Mouse (Mus musculus): ENCODE measurements at regions not wholly inside any gene's neighbourhood (a gene's known extent, or its start where the extent isn't known, plus 50 kb on each side); places are given as distances from the start of the nearest gene placed in this dataset.

GRCm38 (mm10) chr10:111071805-111072553 lies 62.0 kb upstream of the Zdhhc17 start:
- no peaks in the 10 kb centered on the region for H3K36me3 ChIP-seq (ENCODE audit: control insufficient read depth, insufficient read depth)
- H3K9me3 ChIP-seq (replicated peaks; ENCODE audit: control insufficient read depth, low read length) = no peaks in the 10 kb centered on the region
- H3K4me2 ChIP-seq (ENCODE audit: low read depth, low read length) = no peak overlapping the region
- no peak overlapping the region for H3K4me3 ChIP-seq (ENCODE audit: low read length)
- no peak overlapping the region for H3K9ac ChIP-seq (ENCODE audit: low read length)
- H3K27me3 ChIP-seq (ENCODE audit: control insufficient read depth, insufficient read depth, low read length) = no peaks in the 10 kb centered on the region
- no peak for ATAC-seq (replicated peaks; ENCODE audit: extremely low read depth, insufficient read depth, low FRiP score)
- 27% methylated on average over 8 of the region's 11 CpGs for WGBS
- no peak overlapping the region for H3K27ac ChIP-seq (ENCODE audit: low read length)
- H3K4me1 ChIP-seq (ENCODE audit: control insufficient read depth, insufficient read depth, low read length) = peaks cover 5% of the 10 kb centered on the region

GRCm38 (mm10) chr10:111066146-111066545 lies 56.2 kb upstream of the Zdhhc17 start:
- no peaks in the 10 kb centered on the region for H3K27me3 ChIP-seq (ENCODE audit: control insufficient read depth, insufficient read depth, low read length)
- H3K4me3 ChIP-seq (ENCODE audit: low read length) = no peak overlapping the region
- H3K4me1 ChIP-seq (ENCODE audit: control insufficient read depth, insufficient read depth, low read length) = peaks cover 7% of the 10 kb centered on the region; the same call in 1 of the 2 replicates
- no peaks in the 10 kb centered on the region for H3K36me3 ChIP-seq (ENCODE audit: control insufficient read depth, insufficient read depth)
- H3K27ac ChIP-seq (ENCODE audit: low read length) = no peak overlapping the region
- H3K4me2 ChIP-seq (ENCODE audit: low read depth, low read length) = no peak overlapping the region
- H3K9ac ChIP-seq (ENCODE audit: low read length) = no peak overlapping the region
- no peak for ATAC-seq (replicated peaks; ENCODE audit: extremely low read depth, insufficient read depth, low FRiP score)
- no peaks in the 10 kb centered on the region for H3K9me3 ChIP-seq (replicated peaks; ENCODE audit: control insufficient read depth, low read length)
- WGBS = 75% methylated on average over 11 of the region's 11 CpGs

GRCm38 (mm10) chr10:111060626-111061025 lies 50.7 kb upstream of the Zdhhc17 start:
- H3K27me3 ChIP-seq (ENCODE audit: control insufficient read depth, insufficient read depth, low read length) = no peaks in the 10 kb centered on the region
- H3K9me3 ChIP-seq (replicated peaks; ENCODE audit: control insufficient read depth, low read length) = no peaks in the 10 kb centered on the region
- H3K4me2 ChIP-seq (ENCODE audit: low read depth, low read length) = no peak overlapping the region
- H3K4me1 ChIP-seq (ENCODE audit: control insufficient read depth, insufficient read depth, low read length) = peaks cover 7% of the 10 kb centered on the region; the same call in 1 of the 2 replicates
- WGBS = 67% methylated on average over 8 of the region's 8 CpGs
- no peak overlapping the region for H3K27ac ChIP-seq (ENCODE audit: low read length)
- no peak overlapping the region for H3K9ac ChIP-seq (ENCODE audit: low read length)
- no peak for ATAC-seq (replicated peaks; ENCODE audit: extremely low read depth, insufficient read depth, low FRiP score)
- H3K4me3 ChIP-seq (ENCODE audit: low read length) = no peak overlapping the region
- no peaks in the 10 kb centered on the region for H3K36me3 ChIP-seq (ENCODE audit: control insufficient read depth, insufficient read depth)

Measured in heart, embryonic 16.5 days (tissue).